Mouse (Mus musculus) lung, adult 2 months (tissue): ENCODE data around the gene Ren1. TPM values are rescaled to one million over a fixed set of nuclear protein-coding genes. Genes with fewer than 3 reads are reported as not detected.
A peak's percentile ranks its signal among the peaks of the same experiment; 100 is the strongest.

Experiments
- DNase-seq: peaks from one replicate; pipeline ENCODE4 v3.0.0; 2022
- H3K4me1 ChIP-seq: fragments of 200-500 bp; 2 replicates; pipeline ENCODE4 v1.6.1; 2011; ENCODE audit warnings: low read length; ENCODE audit not compliant: control insufficient read depth, insufficient read depth
- H3K4me3 ChIP-seq: fragments of 200-500 bp; replicated peaks from 2 replicates; pipeline ENCODE3; 2011; ENCODE audit warnings: low read depth, mild to moderate bottlenecking, control low read depth, low read length; ENCODE audit errors: extremely low read depth
- CTCF ChIP-seq: fragments of 200-500 bp; IDR thresholded peaks from 2 replicates; pipeline ENCODE4 v1.5.1; 2011; ENCODE audit warnings: mild to moderate bottlenecking, low read length, control low read depth; ENCODE audit not compliant: insufficient read depth
- POLR2A ChIP-seq: fragments of 200-500 bp; IDR thresholded peaks from 2 replicates; pipeline ENCODE4 v1.6.1; 2011; ENCODE audit warnings: low read depth, mild to moderate bottlenecking, control low read depth, low read length, borderline replicate concordance; ENCODE audit errors: extremely low read depth
- WGBS: fragments of 180-500 bp; shearing (Covaris S2); methylation state at CpG from one replicate; pipeline ENCODE4 v1.1.7; 2018; 5-methylcytosine and 5-hydroxymethylcytosine counted together
- polyA plus RNA-seq: library from polyadenylated mRNA; depleted of rRNA; stranded (reverse); fragments of >200 nt; gene quantifications from 2 replicates; pipeline ENCODE4 v1.2.3, GENCODE M21; 2012

Gene Ren1
- polyA plus RNA-seq, 1 experiment = 0.07 TPM

- TF ChIP-seq CTCF (no peak), POLR2A (no peak)
- no peak overlapping the region for H3K4me3 ChIP-seq
- WGBS = 83% methylated on average over 10 of the region's 10 CpGs
- DNase-seq = no peak
- H3K4me1 ChIP-seq = no peaks in the 10 kb centered on the region
These were observed 18.3 kb downstream of the Ren1 start for GRCm38 (mm10) chr1:133368644-133369043.

DNA sequence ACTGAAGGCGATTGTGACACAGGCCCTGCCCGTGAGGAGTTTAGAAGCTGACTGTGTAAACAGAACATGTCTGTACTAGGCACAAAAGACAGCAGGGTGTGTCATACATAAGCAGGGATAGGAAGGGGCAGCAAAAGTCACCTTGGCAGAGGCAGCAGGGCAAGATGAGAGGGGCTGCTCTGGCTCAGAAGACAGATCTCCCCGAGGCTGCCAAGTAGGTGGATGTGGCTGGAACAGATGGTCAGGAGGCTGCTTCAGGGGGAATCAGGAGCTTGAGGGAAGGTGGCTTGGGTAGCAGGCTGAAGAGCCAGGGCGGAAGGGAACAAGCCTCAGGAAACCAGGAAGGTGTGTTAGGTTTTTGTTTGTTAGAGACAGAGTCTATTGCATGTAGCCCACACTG is 20.0 kb downstream of the Ren1 start:
- no peak overlapping the region for H3K4me3 ChIP-seq
- no peaks in the 10 kb centered on the region for H3K4me1 ChIP-seq
- TF ChIP-seq POLR2A (no peak), CTCF (no peak)
- no peak for DNase-seq
- WGBS = 64% methylated on average over 4 of the region's 4 CpGs

- no peak for DNase-seq
- no peaks in the 10 kb centered on the region for H3K4me1 ChIP-seq
- H3K4me3 ChIP-seq = no peak overlapping the region
- TF ChIP-seq CTCF = no peak
- no peak for TF ChIP-seq POLR2A
- WGBS = 78% methylated on average over 6 of the region's 6 CpGs
These were observed 21.1 kb downstream of the Ren1 start for GRCm38 (mm10) chr1:133371431-133371830.

GRCm38 (mm10) chr1:133372113-133372512 is 21.8 kb downstream of the Ren1 start:
- no peak for DNase-seq
- TF ChIP-seq POLR2A (no peak), CTCF (no peak)
- Histone ChIP-seq H3K4me3 (no peak overlapping the region), H3K4me1 (no peaks in the 10 kb centered on the region)
- WGBS = 57% methylated on average over 8 of the region's 8 CpGs

DNA sequence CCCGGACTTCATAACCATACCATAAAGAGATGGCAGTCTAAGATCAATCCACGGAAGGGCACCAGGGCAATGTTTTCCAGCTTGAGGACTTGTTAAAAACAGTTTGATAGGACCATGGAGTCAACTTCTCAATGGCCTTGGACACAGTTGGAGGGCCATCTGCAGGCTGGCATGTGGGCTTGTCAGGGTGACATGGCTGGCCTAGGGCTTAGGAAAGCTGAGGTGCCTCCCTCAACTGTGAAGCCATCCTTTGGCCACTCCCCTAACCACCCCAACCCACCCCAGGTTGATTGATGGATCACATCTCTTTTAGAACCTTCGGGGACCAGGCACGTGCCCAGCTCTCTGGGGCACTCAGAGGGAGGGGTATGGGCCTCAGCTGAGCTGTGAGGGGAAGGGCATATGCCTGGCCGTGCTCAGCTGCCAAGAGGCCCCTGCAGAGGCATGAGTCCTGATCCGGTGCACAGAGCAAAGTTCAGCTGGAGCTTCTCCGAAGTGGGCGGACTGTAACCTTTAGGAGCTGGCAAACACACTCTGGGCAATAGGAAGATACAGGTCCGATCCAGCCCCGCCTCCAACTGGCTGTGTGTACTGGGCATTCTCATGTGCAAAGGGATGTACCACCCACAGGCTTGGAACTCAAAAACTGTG is 25.5 kb downstream of the Ren1 start:
- whole genome bisulfite sequencing = 54% methylated on average over 10 of the region's 10 CpGs
- TF ChIP-seq POLR2A (no peak), CTCF (no peak)
- no peak for DNase-seq
- no peak overlapping the region for H3K4me3 ChIP-seq
- H3K4me1 ChIP-seq = peaks cover 5% of the 10 kb centered on the region

DNA sequence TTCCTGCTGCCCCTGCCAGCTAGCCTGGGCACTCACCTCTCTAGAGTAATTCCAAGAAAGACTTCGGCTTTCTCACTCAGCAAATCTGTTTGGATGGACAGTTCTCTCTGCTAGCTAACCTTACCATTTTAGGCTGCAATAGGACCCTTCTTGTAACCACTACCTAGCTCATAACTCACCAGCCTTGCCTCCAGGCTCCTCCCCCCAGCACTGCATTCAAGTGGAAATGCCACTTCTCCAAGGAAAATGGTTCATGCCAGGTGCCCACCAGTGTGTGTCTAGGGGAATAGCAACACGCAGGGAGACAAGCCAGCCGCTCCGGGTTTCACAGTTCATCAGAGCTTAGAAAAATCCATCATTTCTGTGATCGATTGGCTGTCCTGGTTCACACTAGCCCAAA is 27.2 kb downstream of the Ren1 start:
- WGBS = 77% methylated on average over 5 of the region's 5 CpGs
- H3K4me1 ChIP-seq = peaks cover 7% of the 10 kb centered on the region
- no peak for TF ChIP-seq POLR2A
- no peak for TF ChIP-seq CTCF
- H3K4me3 ChIP-seq = no peak overlapping the region
- no peak for DNase-seq

DNA sequence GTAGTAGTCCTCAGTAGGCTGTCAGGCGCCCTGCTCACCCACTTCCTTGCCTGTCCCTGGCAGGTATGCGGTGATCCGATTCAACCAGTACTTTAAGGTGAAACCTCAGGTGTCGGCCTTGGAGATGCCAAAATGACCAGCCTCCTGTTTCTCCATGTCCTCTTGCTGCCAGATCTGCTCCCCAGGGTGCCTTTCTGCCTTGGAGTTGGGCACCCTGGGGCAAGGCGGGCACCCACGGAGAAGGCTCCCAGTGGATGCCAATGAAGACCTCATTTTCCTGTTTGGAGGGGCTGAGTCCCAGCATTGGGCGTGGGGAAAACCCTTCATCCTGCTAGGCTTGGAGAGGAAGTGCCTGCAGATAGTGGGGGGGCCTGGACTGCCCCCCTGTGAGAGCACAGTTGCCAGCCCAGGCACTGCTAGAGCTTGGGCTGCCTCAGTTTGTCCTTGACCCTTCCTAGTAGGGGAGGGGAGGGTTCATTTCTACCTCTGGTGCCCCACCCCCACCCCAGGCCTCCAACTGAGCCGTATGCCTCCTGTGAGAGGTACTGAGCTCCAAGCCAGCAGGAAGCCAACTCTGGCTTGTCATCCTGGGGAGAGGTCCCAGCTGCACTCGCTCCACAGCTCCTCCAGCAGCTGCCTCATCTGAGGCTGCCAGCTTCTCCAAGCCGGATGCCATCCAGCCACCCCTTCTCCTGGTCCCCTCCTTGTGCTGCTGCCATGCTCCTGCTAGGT is 29.1 kb downstream of the Ren1 start:
- 55% methylated on average over 10 of the region's 10 CpGs for WGBS
- Histone ChIP-seq H3K4me1 (peaks cover 10% of the 10 kb centered on the region), H3K4me3 (no peak overlapping the region)
- TF ChIP-seq POLR2A = no peak
- TF ChIP-seq CTCF = no peak
- no peak for DNase-seq

GRCm38 (mm10) chr1:133379986-133380320 is 29.6 kb downstream of the Ren1 start:
- Histone ChIP-seq H3K4me1 (peaks cover 10% of the 10 kb centered on the region), H3K4me3 (no peak overlapping the region)
- 77% methylated on average over 3 of the region's 3 CpGs for WGBS
- TF ChIP-seq POLR2A = no peak
- TF ChIP-seq CTCF = no peak
- DNase-seq = no peak

DNA sequence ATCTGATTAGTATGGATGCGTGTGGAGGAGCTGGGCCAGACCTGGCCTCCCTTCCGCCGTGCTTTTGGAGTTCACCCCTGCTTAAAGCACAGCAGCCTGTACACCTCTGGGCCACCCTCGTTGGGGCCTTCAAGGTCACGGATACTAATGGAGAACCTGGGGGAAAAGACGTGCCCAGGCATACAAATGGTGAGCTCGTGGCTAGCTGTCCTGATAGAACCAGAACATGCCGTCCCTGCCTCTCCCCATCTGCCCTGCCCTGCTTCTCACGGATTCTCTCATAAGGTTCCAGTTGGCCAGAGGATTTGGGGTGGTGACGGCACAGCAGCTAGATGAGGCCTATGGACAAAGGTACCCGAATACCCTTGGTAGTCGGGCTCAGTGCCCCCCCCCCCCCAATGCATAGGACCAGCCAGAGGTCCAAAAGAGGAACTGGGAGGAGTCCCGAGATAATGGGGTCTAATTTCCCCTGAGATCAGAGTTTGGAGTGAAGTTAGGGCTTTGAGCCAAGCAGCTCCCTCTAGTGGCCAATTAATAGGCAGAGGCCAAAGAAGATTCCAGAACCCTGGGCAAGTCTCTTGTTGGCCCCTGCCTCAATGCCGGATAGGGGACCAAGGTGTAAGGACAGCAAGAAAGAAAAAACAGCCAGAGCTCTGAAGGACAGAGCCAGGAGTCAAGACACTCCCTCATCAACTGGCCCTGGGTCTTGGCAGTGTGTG is 30.2 kb downstream of the Ren1 start:
- Histone ChIP-seq H3K4me1 (peaks cover 10% of the 10 kb centered on the region), H3K4me3 (no peak overlapping the region)
- no peak for DNase-seq
- 53% methylated on average over 14 of the region's 14 CpGs for WGBS
- TF ChIP-seq CTCF (peak; percentile 49), POLR2A (no peak)
